Mouse (Mus musculus) kidney, adult 2 months (tissue): ENCODE results near the gene Rcor3.

Experiments used
- CTCF ChIP-seq: fragments of 200-500 bp; conservative IDR thresholded peaks from 2 replicates; pipeline ENCODE4 v1.5.1; 2011; ENCODE audit warnings: low read depth, mild to moderate bottlenecking, control low read depth, low read length, moderate library complexity, mixed read lengths; ENCODE audit not compliant: insufficient read depth, insufficient read length
- POLR2A ChIP-seq: fragments of 200-500 bp; IDR thresholded peaks from one replicate; pipeline ENCODE4 v1.6.1; 2011; ENCODE audit warnings: low read depth, low read length, control low read depth

- no peak for TF ChIP-seq CTCF
- no peak for TF ChIP-seq POLR2A
These were observed 67.8 kb downstream of the Rcor3 start for GRCm38 (mm10) chr1:192069971-192070591.
